Mouse (Mus musculus) thymus, postnatal 0 days (tissue): ENCODE measurements at regions not wholly inside any gene's neighbourhood (a gene's known extent, or its start where the extent isn't known, plus 50 kb on each side); places are given as distances from the start of the nearest gene placed in this dataset.
A peak's percentile ranks its signal among the peaks of the same experiment; 100 is the strongest.

ENCODE experiments used
- DNase-seq: peaks from one replicate; pipeline ENCODE4 v3.0.0-alpha.2; 2015; ENCODE audit warnings: low spot score

- peak; percentile 92 for DNase-seq
Measured at GRCm38 (mm10) chr6:51178061-51178791, 254.2 kb upstream of the Nfe2l3 start.

GRCm38 (mm10) chr6:51178799-51179398, 253.6 kb upstream of the Nfe2l3 start:
- DNase-seq = no peak

- no peak for DNase-seq
Measured at GRCm38 (mm10) chr6:51179741-51180537, 252.5 kb upstream of the Nfe2l3 start.

- DNase-seq = no peak
Measured at GRCm38 (mm10) chr6:51180881-51181875, 251.3 kb upstream of the Nfe2l3 start.

- DNase-seq = no peak
Measured at GRCm38 (mm10) chr6:51181905-51182304, 250.6 kb upstream of the Nfe2l3 start.

- no peak for DNase-seq
Measured at GRCm38 (mm10) chr6:51182771-51183284, 249.6 kb upstream of the Nfe2l3 start.

GRCm38 (mm10) chr6:51183576-51184420, 248.7 kb upstream of the Nfe2l3 start:
- no peak for DNase-seq

- no peak for DNase-seq
Measured at GRCm38 (mm10) chr6:51184500-51184899, 248.0 kb upstream of the Nfe2l3 start.

- DNase-seq = no peak
Measured at GRCm38 (mm10) chr6:51185201-51185600, 247.3 kb upstream of the Nfe2l3 start.

- no peak for DNase-seq
Measured at GRCm38 (mm10) chr6:51189173-51189572, 243.3 kb upstream of the Nfe2l3 start.

- DNase-seq = no peak
Measured at GRCm38 (mm10) chr6:51192826-51193225, 239.6 kb upstream of the Nfe2l3 start.

GRCm38 (mm10) chr6:51193356-51193755, 239.1 kb upstream of the Nfe2l3 start:
- no peak for DNase-seq

GRCm38 (mm10) chr6:51196391-51196790, 236.1 kb upstream of the Nfe2l3 start:
- no peak for DNase-seq

GRCm38 (mm10) chr6:51197000-51197774, 235.3 kb upstream of the Nfe2l3 start:
- DNase-seq = no peak

- DNase-seq = no peak
Measured at GRCm38 (mm10) chr6:51200207-51200606, 232.3 kb upstream of the Nfe2l3 start.

- no peak for DNase-seq
Measured at GRCm38 (mm10) chr6:51200837-51201236, 231.6 kb upstream of the Nfe2l3 start.

GRCm38 (mm10) chr6:51204306-51204705, 228.2 kb upstream of the Nfe2l3 start:
- DNase-seq = no peak

- no peak for DNase-seq
Measured at GRCm38 (mm10) chr6:51205411-51205810, 227.1 kb upstream of the Nfe2l3 start.
